Mouse (Mus musculus): ENCODE measurements around the gene Map3k11. TPM values are rescaled to one million over a fixed set of nuclear protein-coding genes. Genes with fewer than 3 reads are reported as not detected.
A peak's percentile ranks its signal among the peaks of the same experiment; 100 is the strongest.

The Map3k11 gene
- polyA plus RNA-seq, 1 experiment from 2014 or later = 18.2 TPM

GRCm38 (mm10) chr19:5715793-5716688 lies 27.5 kb downstream of the Map3k11 start:
- peaks cover 33% of the 10 kb centered on the region for H3K4me1 ChIP-seq
- H3K4me2 ChIP-seq (replicated peaks) = peak overlapping the region; percentile 31
- H3K36me3 ChIP-seq = peaks cover 69% of the 10 kb centered on the region
- no peaks in the 10 kb centered on the region for H3K9me3 ChIP-seq
- H3K27ac ChIP-seq = no peak overlapping the region
- H3K4me3 ChIP-seq = no peak overlapping the region
- 0 out of 2 replicates have a peak, but pooled peaks have one; percentile 18 for ATAC-seq (ENCODE audit: low FRiP score, low read depth)
- no peak overlapping the region for H3K9ac ChIP-seq
- WGBS = 24% methylated on average over 43 of the region's 43 CpGs
- 0 out of 2 replicates have a peak, but pooled peaks cover 4% of the 10 kb centered on the region for H3K27me3 ChIP-seq

GRCm38 (mm10) chr19:5716955-5717354 lies 28.4 kb downstream of the Map3k11 start:
- ATAC-seq (ENCODE audit: low FRiP score, low read depth) = no peak
- Histone ChIP-seq H3K4me2 (replicated peaks) (no peak overlapping the region), H3K4me1 (peaks cover 33% of the 10 kb centered on the region), H3K27ac (no peak overlapping the region), H3K4me3 (no peak overlapping the region), H3K9ac (no peak overlapping the region), H3K36me3 (peaks cover 73% of the 10 kb centered on the region), H3K9me3 (no peaks in the 10 kb centered on the region), H3K27me3 (0 out of 2 replicates have a peak, but pooled peaks cover 4% of the 10 kb centered on the region)
- 61% methylated on average over 10 of the region's 10 CpGs for WGBS

GRCm38 (mm10) chr19:5721233-5721632 lies 32.7 kb downstream of the Map3k11 start:
- H3K4me1 ChIP-seq = peaks cover 29% of the 10 kb centered on the region
- H3K27ac ChIP-seq = no peak overlapping the region
- H3K36me3 ChIP-seq = peaks cover 79% of the 10 kb centered on the region
- 85% methylated on average over 6 of the region's 6 CpGs for WGBS
- no peak overlapping the region for H3K4me3 ChIP-seq
- no peaks in the 10 kb centered on the region for H3K9me3 ChIP-seq
- 0 out of 2 replicates have a peak, but pooled peaks cover 4% of the 10 kb centered on the region for H3K27me3 ChIP-seq
- no peak for ATAC-seq (ENCODE audit: low FRiP score, low read depth)
- H3K4me2 ChIP-seq (replicated peaks) = no peak overlapping the region
- no peak overlapping the region for H3K9ac ChIP-seq

GRCm38 (mm10) chr19:5722848-5723425 lies 34.4 kb downstream of the Map3k11 start:
- Histone ChIP-seq H3K4me1 (peaks cover 35% of the 10 kb centered on the region), H3K4me2 (replicated peaks) (no peak overlapping the region), H3K9me3 (no peaks in the 10 kb centered on the region), H3K27ac (no peak overlapping the region), H3K9ac (no peak overlapping the region), H3K27me3 (no peaks in the 10 kb centered on the region), H3K4me3 (no peak overlapping the region), H3K36me3 (peaks cover 67% of the 10 kb centered on the region)
- 90% methylated on average over 7 of the region's 7 CpGs for WGBS
- no peak for ATAC-seq (ENCODE audit: low FRiP score, low read depth)

GRCm38 (mm10) chr19:5723934-5724548 lies 35.5 kb downstream of the Map3k11 start:
- Histone ChIP-seq H3K27me3 (no peaks in the 10 kb centered on the region), H3K9ac (peak overlapping the region; percentile 36), H3K27ac (no peak overlapping the region; the same call in 1 of the 2 replicates), H3K9me3 (no peaks in the 10 kb centered on the region), H3K36me3 (peaks cover 58% of the 10 kb centered on the region), H3K4me2 (replicated peaks) (peak overlapping the region; percentile 99), H3K4me3 (peak overlapping the region; percentile 97), H3K4me1 (peaks cover 43% of the 10 kb centered on the region)
- no peak for ATAC-seq (ENCODE audit: low FRiP score, low read depth)
- WGBS = 51% methylated on average over 4 of the region's 4 CpGs

- WGBS = 73% methylated on average over 7 of the region's 7 CpGs
- no peak overlapping the region; the same call in 1 of the 2 replicates for H3K27ac ChIP-seq
- peaks cover 43% of the 10 kb centered on the region for H3K4me1 ChIP-seq
- H3K27me3 ChIP-seq = no peaks in the 10 kb centered on the region
- no peaks in the 10 kb centered on the region for H3K9me3 ChIP-seq
- H3K9ac ChIP-seq = peak overlapping the region; percentile 76
- peak overlapping the region; percentile 97 for H3K4me3 ChIP-seq
- peaks cover 53% of the 10 kb centered on the region for H3K36me3 ChIP-seq
- 0 out of 2 replicates have a peak, but pooled peaks have one; percentile 2 for ATAC-seq (ENCODE audit: low FRiP score, low read depth)
- H3K4me2 ChIP-seq (replicated peaks) = peak overlapping the region; percentile 99
Observed at GRCm38 (mm10) chr19:5724549-5724941, 36.0 kb downstream of the Map3k11 start.

- peaks cover 50% of the 10 kb centered on the region for H3K36me3 ChIP-seq
- no peaks in the 10 kb centered on the region for H3K9me3 ChIP-seq
- peaks cover 49% of the 10 kb centered on the region for H3K4me1 ChIP-seq
- ATAC-seq (ENCODE audit: low FRiP score, low read depth) = peak; percentile 51
- 65% methylated on average over 12 of the region's 12 CpGs for WGBS
- peak overlapping the region; percentile 97 for H3K4me3 ChIP-seq
- peak overlapping the region; percentile 76 for H3K9ac ChIP-seq
- H3K27ac ChIP-seq = peak overlapping the region; percentile 66; the same call in 1 of the 2 replicates
- H3K27me3 ChIP-seq = no peaks in the 10 kb centered on the region
- H3K4me2 ChIP-seq (replicated peaks) = peak overlapping the region; percentile 99
Observed at GRCm38 (mm10) chr19:5725029-5725707, 36.6 kb downstream of the Map3k11 start.

- Histone ChIP-seq H3K9ac (peak within 1 kb of the TSS; percentile 76), H3K27me3 (no peaks in the 10 kb centered on the region), H3K4me3 (peak within 1 kb of the TSS; percentile 97), H3K4me1 (peaks cover 57% of the 10 kb centered on the region), H3K9me3 (no peaks in the 10 kb centered on the region), H3K36me3 (peaks cover 42% of the 10 kb centered on the region), H3K4me2 (replicated peaks) (peak within 1 kb of the TSS; percentile 99), H3K27ac (peak within 1 kb of the TSS; percentile 70)
- 12% methylated on average over 49 of the region's 49 CpGs for WGBS
- no peak for ATAC-seq (ENCODE audit: low FRiP score, low read depth)
Observed at GRCm38 (mm10) chr19:5725767-5726515, 37.4 kb downstream of the Map3k11 start, which contains the start of gene Ehbp1l1. TSS of gene Ehbp1l1 (minus strand) at chr19:5726317.

- Histone ChIP-seq H3K27me3 (no peaks in the 10 kb centered on the region), H3K9ac (peak overlapping the region; percentile 69), H3K4me3 (peak overlapping the region; percentile 97), H3K27ac (peak overlapping the region; percentile 70), H3K9me3 (no peaks in the 10 kb centered on the region), H3K4me2 (replicated peaks) (peak overlapping the region; percentile 99), H3K36me3 (peaks cover 31% of the 10 kb centered on the region), H3K4me1 (peaks cover 63% of the 10 kb centered on the region)
- WGBS = 72% methylated on average over 15 of the region's 15 CpGs
- no peak for ATAC-seq (ENCODE audit: low FRiP score, low read depth)
Observed at GRCm38 (mm10) chr19:5726961-5727578, 38.5 kb downstream of the Map3k11 start.

GRCm38 (mm10) chr19:5727701-5728100 lies 39.2 kb downstream of the Map3k11 start:
- H3K27ac ChIP-seq = peak overlapping the region; percentile 70; the same call in 1 of the 2 replicates
- peaks cover 25% of the 10 kb centered on the region for H3K36me3 ChIP-seq
- peak overlapping the region; percentile 99 for H3K4me2 ChIP-seq (replicated peaks)
- H3K4me3 ChIP-seq = peak overlapping the region; percentile 97
- no peak for ATAC-seq (ENCODE audit: low FRiP score, low read depth)
- no peaks in the 10 kb centered on the region for H3K9me3 ChIP-seq
- WGBS = 2% methylated on average over 14 of the region's 14 CpGs
- H3K4me1 ChIP-seq = peaks cover 63% of the 10 kb centered on the region
- no peaks in the 10 kb centered on the region for H3K27me3 ChIP-seq
- H3K9ac ChIP-seq = peak overlapping the region; percentile 99

Measured in limb, embryonic 13.5 days (tissue).